Mouse (Mus musculus): ENCODE measurements at regions not wholly inside any gene's neighbourhood (a gene's known extent, or its start where the extent isn't known, plus 50 kb on each side); places are given as distances from the start of the nearest gene placed in this dataset.
A peak's percentile ranks its signal among the peaks of the same experiment; 100 is the strongest.

GRCm38 (mm10) chr19:23507256-23507851 is 59.1 kb upstream of the Mamdc2 start:
- Histone ChIP-seq H3K36me3 (no peaks in the 10 kb centered on the region), H3K4me3 (no peak overlapping the region), H3K9me3 (no peaks in the 10 kb centered on the region), H3K4me2 (peak overlapping the region; percentile 42), H3K27ac (no peak overlapping the region), H3K4me1 (peaks cover 9% of the 10 kb centered on the region), H3K9ac (peak overlapping the region; percentile 21; the same call in 1 of the 2 replicates), H3K27me3 (no peaks in the 10 kb centered on the region)
- 15% methylated on average over 14 of the region's 14 CpGs for WGBS
- no peak for ATAC-seq (ENCODE audit: insufficient number of reproducible peaks, insufficient read depth, low FRiP score, low TSS enrichment, low read depth)
